Mouse (Mus musculus) neural tube, embryonic 13.5 days (tissue): ENCODE data around the gene D130052B06Rik. TPM values are rescaled to one million over a fixed set of nuclear protein-coding genes. Genes with fewer than 3 reads are reported as not detected.

Experiments
- ATAC-seq: fragments of 200-750 bp; cut with Nextera tagmentation; 2 replicates; pipeline ENCODE4 v1.8.0; 2017; ENCODE audit warnings: low read depth, mild to moderate bottlenecking, moderate TSS enrichment, moderate library complexity
- H3K27ac ChIP-seq: fragments of 300-500 bp; sonication (generic); replicated peaks from 2 replicates; pipeline ENCODE4 v1.5.1; 2015; ENCODE audit warnings: moderate library complexity, mild to moderate bottlenecking, inconsistent platforms
- H3K27me3 ChIP-seq: fragments of 300-500 bp; sonication (generic); 2 replicates; pipeline ENCODE4 v1.6.1; 2015; ENCODE audit warnings: mild to moderate bottlenecking, inconsistent platforms
- H3K36me3 ChIP-seq: fragments of 300-500 bp; sonication (generic); 2 replicates; pipeline ENCODE4 v1.6.1; 2015; ENCODE audit warnings: mild to moderate bottlenecking, inconsistent platforms
- H3K4me1 ChIP-seq: fragments of 300-500 bp; sonication (generic); replicated peaks from 2 replicates; pipeline ENCODE4 v1.6.1; 2015; ENCODE audit warnings: inconsistent platforms
- H3K4me2 ChIP-seq: fragments of 300-500 bp; sonication (generic); 2 replicates; pipeline ENCODE4 v1.6.1; 2015; ENCODE audit warnings: inconsistent platforms, mild to moderate bottlenecking, moderate library complexity
- H3K4me3 ChIP-seq: fragments of 300-500 bp; sonication (generic); 2 replicates; pipeline ENCODE4 v1.5.1; 2015; ENCODE audit warnings: mild to moderate bottlenecking, inconsistent platforms
- H3K9ac ChIP-seq: fragments of 300-500 bp; sonication (generic); 2 replicates; pipeline ENCODE4 v1.6.1; 2015; ENCODE audit warnings: moderate library complexity, mild to moderate bottlenecking, inconsistent platforms
- H3K9me3 ChIP-seq: fragments of 300-500 bp; sonication (generic); 2 replicates; pipeline ENCODE4 v1.6.1; 2016; ENCODE audit warnings: inconsistent platforms
- WGBS: fragments of 180-500 bp; shearing (Covaris S2); methylation state at CpG from one replicate; pipeline ENCODE4 v1.1.7; 2015; 5-methylcytosine and 5-hydroxymethylcytosine counted together
- polyA plus RNA-seq: library from polyadenylated mRNA; unstranded; fragments of >200 nt; fragmentation: Nextera tagmentation; extraction: Ambion mirVana; gene quantifications from 2 replicates; pipeline ENCODE4 v1.2.1, GENCODE M21; 2015

The D130052B06Rik gene
- polyA plus RNA-seq = 2.0 and 3.9 TPM in 2 replicates

DNA sequence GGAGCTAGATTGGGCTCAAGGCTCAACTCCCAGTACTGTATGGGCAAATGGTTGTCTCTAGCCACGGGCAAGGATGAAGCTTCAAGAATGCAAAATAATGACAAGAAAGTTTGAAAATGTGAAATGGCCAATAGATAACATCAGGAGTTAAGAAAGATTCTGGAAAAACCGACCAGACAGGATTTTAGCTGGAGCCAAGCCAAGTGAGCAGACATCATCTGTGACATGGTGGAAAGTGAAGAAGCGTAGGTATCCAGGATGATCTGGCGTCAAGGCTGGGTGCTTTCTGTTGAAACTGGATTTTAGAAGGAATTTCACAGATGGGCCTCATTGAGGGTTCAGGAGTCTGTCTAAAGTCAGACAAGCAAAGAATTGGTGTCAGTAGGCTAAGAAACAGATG is at the start of gene D130052B06Rik:
Gene D130052B06Rik (plus strand): TSS at position 317 of the 400 bp plus-strand sequence.
- WGBS = 81% methylated on average over 4 of the region's 4 CpGs
- H3K4me1 ChIP-seq = peaks cover 17% of the 10 kb centered on the region
- ATAC-seq = no peak
- H3K9me3 ChIP-seq = no peaks in the 10 kb centered on the region
- no peak within 1 kb of the TSS for H3K4me2 ChIP-seq
- no peaks in the 10 kb centered on the region for H3K27me3 ChIP-seq
- no peak within 1 kb of the TSS for H3K4me3 ChIP-seq
- no peaks in the 10 kb centered on the region for H3K36me3 ChIP-seq
- H3K27ac ChIP-seq = no peak within 1 kb of the TSS
- H3K9ac ChIP-seq = no peak within 1 kb of the TSS

DNA sequence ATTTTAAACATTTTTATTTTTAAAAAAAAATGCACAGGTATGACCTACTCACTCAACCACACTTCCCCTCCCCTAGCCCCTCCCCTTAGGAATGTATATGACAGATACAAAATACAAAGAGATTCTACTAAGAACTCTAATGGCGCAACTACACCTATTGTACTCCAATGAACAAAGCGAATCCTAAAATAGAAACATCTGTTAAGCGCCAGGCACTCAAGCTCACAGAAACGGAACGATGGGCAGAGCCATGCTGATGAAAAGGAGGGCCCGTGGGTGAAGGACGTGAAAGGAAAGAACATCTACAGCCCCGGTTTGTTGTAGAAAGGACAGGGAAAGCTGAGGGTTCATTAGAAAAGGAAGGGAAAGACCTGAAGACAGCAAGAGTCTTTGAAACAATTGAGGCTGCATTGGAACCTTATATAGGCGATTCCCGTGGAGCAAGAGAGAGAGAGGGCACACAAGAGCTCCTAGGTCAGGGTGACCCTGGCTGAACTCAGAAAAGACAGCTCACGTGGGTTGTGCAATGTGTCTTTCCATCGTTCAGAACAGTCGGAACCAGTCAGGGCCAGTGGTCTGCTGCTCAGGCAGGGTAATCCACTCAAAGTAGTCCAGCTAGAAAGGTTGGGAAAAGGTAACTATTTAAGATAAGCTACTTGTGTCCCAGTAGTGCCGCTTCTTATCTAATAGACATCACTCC is 48.1 kb upstream of the D130052B06Rik start:
- H3K27ac ChIP-seq = no peak overlapping the region
- no peaks in the 10 kb centered on the region for H3K9me3 ChIP-seq
- H3K9ac ChIP-seq = no peak overlapping the region
- no peak overlapping the region for H3K4me2 ChIP-seq
- no peaks in the 10 kb centered on the region for H3K36me3 ChIP-seq
- H3K4me1 ChIP-seq = no peaks in the 10 kb centered on the region
- H3K27me3 ChIP-seq = no peaks in the 10 kb centered on the region
- no peak for ATAC-seq
- 78% methylated on average over 14 of the region's 14 CpGs for WGBS
- H3K4me3 ChIP-seq = no peak overlapping the region

DNA sequence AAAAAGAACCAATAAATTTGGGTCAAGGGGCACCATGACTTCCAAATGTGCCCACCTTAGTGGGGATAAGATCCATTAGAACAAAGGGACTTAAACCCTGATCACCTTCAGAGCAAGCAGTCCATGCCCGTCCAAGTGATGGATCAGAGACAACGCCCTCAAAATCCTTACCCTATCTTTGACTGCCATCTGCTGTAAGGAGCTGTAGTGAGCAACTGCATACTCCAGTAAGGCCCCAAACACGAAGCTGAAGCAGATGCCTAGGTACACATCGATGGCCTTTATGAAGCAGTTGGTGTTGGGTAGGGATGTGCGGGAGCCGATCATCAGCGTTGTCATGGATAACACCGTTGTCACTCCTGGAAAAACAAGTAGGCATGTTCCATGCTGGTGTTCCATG is 45.0 kb upstream of the D130052B06Rik start:
- Histone ChIP-seq H3K4me1 (no peaks in the 10 kb centered on the region), H3K4me3 (no peak overlapping the region), H3K27me3 (no peaks in the 10 kb centered on the region), H3K9ac (no peak overlapping the region), H3K4me2 (no peak overlapping the region), H3K36me3 (no peaks in the 10 kb centered on the region), H3K27ac (no peak overlapping the region), H3K9me3 (no peaks in the 10 kb centered on the region)
- no peak for ATAC-seq
- 82% methylated on average over 8 of the region's 8 CpGs for WGBS

DNA sequence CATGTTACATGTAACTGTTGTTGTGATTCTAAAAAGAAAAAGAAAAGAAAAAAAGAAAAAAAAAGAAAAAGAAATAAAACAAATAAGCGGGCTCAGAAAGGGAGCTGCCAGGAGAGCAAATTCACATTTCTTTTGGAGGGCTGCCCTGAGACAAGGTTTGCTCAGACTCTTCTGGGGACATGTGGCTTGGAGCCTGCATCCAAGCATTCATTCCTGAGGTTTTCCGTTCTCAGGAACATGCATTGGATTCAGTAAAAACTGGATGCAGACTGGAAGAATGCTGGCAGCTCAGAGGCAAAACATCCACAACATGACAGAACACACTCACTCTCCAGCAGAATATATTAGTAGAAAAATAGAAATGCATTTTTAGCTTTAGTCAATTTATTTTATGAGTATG is 35.2 kb upstream of the D130052B06Rik start:
- Histone ChIP-seq H3K9ac (no peak overlapping the region), H3K4me2 (no peak overlapping the region), H3K27ac (no peak overlapping the region), H3K36me3 (no peaks in the 10 kb centered on the region), H3K27me3 (no peaks in the 10 kb centered on the region), H3K4me1 (no peaks in the 10 kb centered on the region), H3K9me3 (no peaks in the 10 kb centered on the region), H3K4me3 (no peak overlapping the region)
- no peak for ATAC-seq
- WGBS = 97% methylated on average over 2 of the region's 2 CpGs

DNA sequence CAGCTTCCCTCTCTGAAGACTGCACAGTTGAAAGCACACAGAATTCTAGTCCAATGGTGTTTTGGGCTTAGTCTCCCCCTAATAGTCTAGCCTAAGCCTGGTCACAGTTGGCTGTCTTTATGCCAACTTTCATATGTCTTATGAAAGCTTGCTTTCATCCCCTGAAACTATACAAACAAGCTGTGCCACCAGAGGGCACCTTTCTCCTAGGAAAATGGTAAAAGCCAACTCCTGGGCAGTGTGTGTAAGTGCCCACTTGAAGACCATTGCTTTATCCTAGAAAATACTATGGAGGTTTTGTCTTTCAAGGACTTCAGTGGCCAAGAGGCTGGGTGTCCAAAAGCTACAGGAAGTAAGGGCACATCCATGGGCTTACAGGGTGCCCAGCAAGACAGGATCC is 28.7 kb upstream of the D130052B06Rik start:
- Histone ChIP-seq H3K27ac (no peak overlapping the region), H3K4me1 (no peaks in the 10 kb centered on the region), H3K27me3 (no peaks in the 10 kb centered on the region), H3K36me3 (no peaks in the 10 kb centered on the region), H3K4me2 (no peak overlapping the region), H3K4me3 (no peak overlapping the region), H3K9ac (no peak overlapping the region), H3K9me3 (no peaks in the 10 kb centered on the region; the same call in 1 of the 2 replicates)
- no peak for ATAC-seq

DNA sequence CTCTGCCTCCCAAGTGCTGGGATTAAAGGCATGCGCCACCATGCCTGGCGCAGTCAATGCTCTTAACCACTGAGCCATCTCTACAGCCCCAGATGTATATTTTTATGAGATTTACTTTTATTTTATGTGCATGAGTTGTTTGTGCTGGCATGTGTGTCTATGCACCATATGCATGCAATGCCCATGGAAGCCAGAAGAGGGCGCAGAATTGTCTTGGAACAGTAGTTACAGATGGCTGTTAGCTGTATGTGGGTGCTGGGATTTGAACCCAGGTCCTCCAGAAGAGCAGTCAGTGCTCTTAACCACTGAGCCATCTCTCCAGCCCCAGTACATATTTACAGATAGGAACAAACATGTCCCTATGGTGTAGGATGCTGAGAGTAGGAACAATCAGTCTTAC is 24.2 kb upstream of the D130052B06Rik start:
- ATAC-seq = no peak
- Histone ChIP-seq H3K4me2 (no peak overlapping the region), H3K36me3 (no peaks in the 10 kb centered on the region), H3K4me1 (no peaks in the 10 kb centered on the region), H3K27me3 (no peaks in the 10 kb centered on the region), H3K9me3 (no peaks in the 10 kb centered on the region; the same call in 1 of the 2 replicates), H3K4me3 (no peak overlapping the region), H3K9ac (no peak overlapping the region), H3K27ac (no peak overlapping the region)
- 83% methylated on average over 3 of the region's 3 CpGs for WGBS

DNA sequence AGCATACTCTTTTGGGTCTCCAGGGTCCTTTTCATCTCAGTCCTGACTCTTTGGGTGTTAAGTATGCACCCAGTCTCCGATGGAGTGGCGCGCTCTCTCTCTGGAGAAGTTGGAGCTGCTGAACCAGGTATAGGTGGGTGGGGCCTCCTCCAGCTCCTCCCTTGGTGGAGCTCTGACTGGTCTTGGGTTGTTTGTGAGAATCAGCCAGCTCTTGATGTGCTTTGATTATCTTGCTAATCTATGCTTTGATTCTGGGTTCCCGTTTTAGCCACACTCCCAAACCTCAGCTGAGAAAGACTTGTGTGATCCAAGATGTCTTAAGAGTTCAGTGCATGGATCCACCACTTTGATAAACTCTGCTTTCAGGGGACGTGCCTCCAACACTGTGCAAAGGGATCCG is 20.2 kb upstream of the D130052B06Rik start, which contains the start of gene Gabrp:
Gene Gabrp (minus strand): TSS at position 101 of the 400 bp plus-strand sequence.
- no peaks in the 10 kb centered on the region for H3K36me3 ChIP-seq
- 66% methylated on average over 6 of the region's 6 CpGs for WGBS
- H3K4me2 ChIP-seq = no peak within 1 kb of the TSS
- no peaks in the 10 kb centered on the region for H3K4me1 ChIP-seq
- no peak within 1 kb of the TSS for H3K9ac ChIP-seq
- no peaks in the 10 kb centered on the region for H3K9me3 ChIP-seq
- H3K27me3 ChIP-seq = no peaks in the 10 kb centered on the region
- ATAC-seq = no peak
- H3K4me3 ChIP-seq = no peak within 1 kb of the TSS
- no peak within 1 kb of the TSS for H3K27ac ChIP-seq

DNA sequence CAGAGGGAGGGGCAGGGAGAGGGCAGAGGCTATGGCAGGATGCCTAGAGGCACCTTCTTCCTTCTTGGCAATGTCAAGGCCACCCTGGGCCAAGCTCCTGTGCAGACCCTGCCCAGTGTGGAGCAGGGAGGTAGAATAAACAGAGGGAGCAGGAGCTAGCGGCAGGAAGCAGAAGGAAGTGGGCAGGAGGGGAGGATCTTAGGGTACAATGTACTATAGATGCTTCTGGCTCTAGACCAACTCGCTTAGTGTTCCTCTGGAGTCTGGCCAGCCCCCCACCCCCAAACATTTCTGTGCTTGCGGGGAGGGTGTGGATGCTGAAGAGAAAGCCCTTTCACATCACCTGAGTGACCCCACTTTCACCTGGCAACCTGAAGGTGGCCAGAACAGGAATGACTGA is 19.5 kb upstream of the D130052B06Rik start:
- Histone ChIP-seq H3K9me3 (no peaks in the 10 kb centered on the region), H3K9ac (no peak overlapping the region), H3K4me3 (no peak overlapping the region), H3K27ac (no peak overlapping the region), H3K27me3 (no peaks in the 10 kb centered on the region), H3K4me1 (no peaks in the 10 kb centered on the region), H3K4me2 (no peak overlapping the region), H3K36me3 (no peaks in the 10 kb centered on the region)
- ATAC-seq = no peak
- whole genome bisulfite sequencing = 68% methylated on average over 3 of the region's 3 CpGs

DNA sequence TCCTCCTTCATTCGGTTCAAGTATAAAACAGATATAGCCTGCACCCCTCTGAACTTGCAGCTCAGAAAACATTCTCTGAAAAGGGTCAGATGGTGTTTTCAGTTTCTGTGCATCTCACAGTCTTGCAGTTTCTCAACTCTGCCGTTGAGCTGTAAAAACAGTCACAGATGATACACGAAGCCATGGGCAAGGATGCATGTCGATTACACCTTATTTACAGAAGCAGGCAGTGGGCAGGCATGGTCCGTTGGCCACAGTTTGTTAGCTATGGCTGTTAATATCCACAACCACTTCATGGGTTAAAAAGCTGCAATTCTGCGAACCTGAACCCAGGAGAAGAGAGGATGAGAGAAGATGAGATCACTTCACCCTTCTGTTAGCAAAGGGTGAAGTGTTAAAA is 12.5 kb upstream of the D130052B06Rik start:
- WGBS = 82% methylated on average over 6 of the region's 6 CpGs
- no peaks in the 10 kb centered on the region for H3K4me1 ChIP-seq
- no peaks in the 10 kb centered on the region for H3K27me3 ChIP-seq
- no peak for ATAC-seq
- H3K4me3 ChIP-seq = no peak overlapping the region
- no peak overlapping the region for H3K9ac ChIP-seq
- no peak overlapping the region for H3K27ac ChIP-seq
- H3K4me2 ChIP-seq = no peak overlapping the region
- H3K9me3 ChIP-seq = no peaks in the 10 kb centered on the region
- H3K36me3 ChIP-seq = no peaks in the 10 kb centered on the region

DNA sequence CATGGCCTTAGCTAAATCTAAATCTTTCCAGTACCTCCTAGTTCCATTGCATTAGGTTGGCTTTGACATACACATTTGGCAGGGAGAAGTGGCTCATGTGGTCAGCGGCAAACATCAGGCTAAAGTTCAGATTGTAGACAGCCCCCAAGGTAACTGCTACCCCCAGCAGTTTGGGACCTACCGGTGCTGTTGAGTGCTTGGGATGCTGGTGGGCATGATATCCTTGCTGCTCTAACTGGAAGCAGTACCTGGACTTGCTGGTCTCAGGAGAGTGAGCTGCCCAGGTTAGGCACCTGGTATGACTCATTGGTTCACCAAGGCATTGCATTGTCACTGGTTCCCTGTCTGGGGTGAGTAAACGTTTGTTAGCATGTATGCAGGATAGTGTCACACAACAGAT is 8.3 kb upstream of the D130052B06Rik start:
- no peak overlapping the region for H3K4me3 ChIP-seq
- H3K27ac ChIP-seq = no peak overlapping the region
- WGBS = 94% methylated on average over 3 of the region's 3 CpGs
- no peaks in the 10 kb centered on the region for H3K4me1 ChIP-seq
- no peak overlapping the region for H3K4me2 ChIP-seq
- no peaks in the 10 kb centered on the region for H3K36me3 ChIP-seq
- H3K9ac ChIP-seq = no peak overlapping the region
- ATAC-seq = no peak
- no peaks in the 10 kb centered on the region for H3K27me3 ChIP-seq
- H3K9me3 ChIP-seq = no peaks in the 10 kb centered on the region

DNA sequence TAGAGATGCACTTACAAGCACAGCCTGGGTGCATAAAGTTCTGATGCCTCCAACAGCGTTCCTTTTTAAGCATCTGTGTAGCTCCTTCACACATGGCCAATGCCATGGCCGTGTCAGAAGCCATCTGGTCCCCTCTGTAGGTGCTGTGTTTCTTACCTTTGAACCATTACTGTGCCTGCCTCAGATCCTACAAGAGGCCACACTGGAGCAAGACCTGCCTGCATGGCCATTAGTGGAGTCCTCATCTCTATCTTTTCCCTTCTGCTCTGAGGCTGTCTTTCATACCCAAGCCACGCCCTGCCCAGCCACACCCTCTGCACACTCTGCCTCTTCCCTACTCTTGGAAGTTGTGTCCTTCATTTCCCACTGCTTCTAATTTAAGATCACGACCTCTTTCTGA is 6.3 kb upstream of the D130052B06Rik start:
- no peak overlapping the region for H3K27ac ChIP-seq
- peaks cover 8% of the 10 kb centered on the region for H3K4me1 ChIP-seq
- ATAC-seq = no peak
- 90% methylated on average over 4 of the region's 4 CpGs for WGBS
- no peak overlapping the region for H3K9ac ChIP-seq
- H3K4me2 ChIP-seq = no peak overlapping the region
- H3K27me3 ChIP-seq = no peaks in the 10 kb centered on the region
- H3K36me3 ChIP-seq = no peaks in the 10 kb centered on the region
- no peaks in the 10 kb centered on the region for H3K9me3 ChIP-seq
- no peak overlapping the region for H3K4me3 ChIP-seq

DNA sequence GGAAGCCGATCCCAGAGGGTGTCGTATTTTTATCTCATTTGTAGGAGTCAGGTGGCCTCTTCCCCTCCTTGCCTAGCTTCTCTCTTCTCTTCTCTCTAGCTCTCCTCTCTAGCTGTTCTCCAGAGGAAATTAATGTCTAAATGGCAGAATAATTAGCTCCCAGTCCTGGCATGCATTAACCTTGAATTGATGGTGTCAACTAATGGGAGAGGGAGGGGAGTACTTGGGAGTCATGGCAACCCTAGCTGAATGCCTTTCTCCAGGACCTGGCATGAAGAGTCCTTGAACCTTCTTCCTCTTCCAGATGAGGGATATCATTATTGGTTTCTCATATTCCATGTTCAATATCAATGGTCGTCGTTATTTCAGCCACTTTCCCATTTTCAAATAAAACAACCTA is 2.4 kb upstream of the D130052B06Rik start:
- no peak overlapping the region for H3K9ac ChIP-seq
- H3K4me3 ChIP-seq = no peak overlapping the region
- H3K27ac ChIP-seq = no peak overlapping the region; the same call in 1 of the 2 replicates
- ATAC-seq = 0 out of 2 replicates have a peak, but pooled peaks have one; percentile 19
- H3K4me2 ChIP-seq = no peak overlapping the region
- H3K4me1 ChIP-seq = peaks cover 17% of the 10 kb centered on the region
- no peaks in the 10 kb centered on the region for H3K36me3 ChIP-seq
- H3K9me3 ChIP-seq = no peaks in the 10 kb centered on the region
- WGBS = 64% methylated on average over 4 of the region's 4 CpGs
- H3K27me3 ChIP-seq = no peaks in the 10 kb centered on the region

DNA sequence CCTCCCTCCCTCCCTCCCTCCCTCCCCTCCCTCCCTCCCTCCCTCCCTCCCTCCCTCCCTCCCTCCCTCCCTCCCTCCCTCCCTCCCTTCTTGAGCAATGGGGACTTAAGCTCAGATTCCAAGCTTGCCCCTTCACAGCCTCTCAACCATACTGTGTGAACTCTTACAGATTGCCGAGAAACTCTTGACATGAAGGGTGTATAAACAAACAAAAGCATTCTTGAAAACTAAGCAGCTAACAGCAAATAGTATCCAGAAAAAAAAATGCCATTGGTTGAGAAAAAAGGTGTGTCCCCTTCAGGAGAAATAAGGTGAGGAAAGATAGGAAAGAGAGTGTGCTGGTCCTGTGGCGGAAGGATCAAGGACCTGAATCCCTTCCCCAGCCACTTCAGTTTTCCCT is 4.1 kb downstream of the D130052B06Rik start:
- WGBS = 85% methylated on average over 2 of the region's 2 CpGs
- Histone ChIP-seq H3K9me3 (no peaks in the 10 kb centered on the region), H3K27me3 (no peaks in the 10 kb centered on the region), H3K4me1 (peaks cover 9% of the 10 kb centered on the region; the same call in 1 of the 2 replicates), H3K4me3 (no peak overlapping the region), H3K4me2 (no peak overlapping the region), H3K27ac (no peak overlapping the region), H3K9ac (no peak overlapping the region), H3K36me3 (no peaks in the 10 kb centered on the region)
- ATAC-seq = no peak
